Mouse (Mus musculus) heart, adult 9 months (tissue): ENCODE results near the gene Sugct.
A peak's percentile ranks its signal among the peaks of the same experiment; 100 is the strongest.
"Not testable (repeated sequence)": the region's sequence is repeated elsewhere in the genome, so short reads cannot be mapped to it uniquely, and the experiment has no call there.

Source experiments
- DNase-seq, 2 experiments: peaks; one replicate each; pipeline ENCODE4 v3.0.0; 2022; ENCODE audit warnings: low spot score in 2 of 2

Gene Sugct

GRCm38 (mm10) chr13:17604670-17605069 lies 90.7 kb downstream of the Sugct start:
- no peak for DNase-seq

GRCm38 (mm10) chr13:17603756-17604155 lies 91.6 kb downstream of the Sugct start:
- DNase-seq: no peak

- DNase-seq: no peak
Measured at GRCm38 (mm10) chr13:17585267-17585913, 110.0 kb downstream of the Sugct start.

- DNase-seq: no peak
Measured at GRCm38 (mm10) chr13:17584804-17585203, 110.5 kb downstream of the Sugct start.

- no peak for DNase-seq
Measured at GRCm38 (mm10) chr13:17581684-17582083, 113.7 kb downstream of the Sugct start.

GRCm38 (mm10) chr13:17559357-17559756 lies 136.0 kb downstream of the Sugct start:
- DNase-seq: no peak

- DNase-seq: no peak
Measured at GRCm38 (mm10) chr13:17536341-17536740, 159.0 kb downstream of the Sugct start.

- no peak for DNase-seq
Measured at GRCm38 (mm10) chr13:17534871-17535270, 160.5 kb downstream of the Sugct start.

GRCm38 (mm10) chr13:17534469-17534868 lies 160.9 kb downstream of the Sugct start:
- no peak for DNase-seq

GRCm38 (mm10) chr13:17511184-17511778 lies 184.1 kb downstream of the Sugct start:
- no peak for DNase-seq

- DNase-seq: no peak
Measured at GRCm38 (mm10) chr13:17494936-17495335, 200.4 kb downstream of the Sugct start.

GRCm38 (mm10) chr13:17494056-17494574 lies 201.2 kb downstream of the Sugct start:
- DNase-seq: no peak

GRCm38 (mm10) chr13:17457981-17458380 lies 237.4 kb downstream of the Sugct start:
- not testable (repeated sequence) for DNase-seq

- DNase-seq: peak in 1 of 2 experiments; percentile 2
Measured at GRCm38 (mm10) chr13:17432139-17432916, 263.0 kb downstream of the Sugct start.

- no peak for DNase-seq
Measured at GRCm38 (mm10) chr13:17421875-17422274, 273.5 kb downstream of the Sugct start.

- no peak for DNase-seq
Measured at GRCm38 (mm10) chr13:17420557-17420956, 274.8 kb downstream of the Sugct start.

- no peak for DNase-seq
Measured at GRCm38 (mm10) chr13:17342836-17343235, 352.5 kb downstream of the Sugct start.

GRCm38 (mm10) chr13:17335885-17336540 lies 359.3 kb downstream of the Sugct start:
- no peak for DNase-seq

GRCm38 (mm10) chr13:17326863-17327262 lies 368.5 kb downstream of the Sugct start:
- DNase-seq: no peak

GRCm38 (mm10) chr13:17301590-17301989 lies 393.8 kb downstream of the Sugct start:
- no peak for DNase-seq

- DNase-seq: no peak
Measured at GRCm38 (mm10) chr13:17297462-17298005, 397.8 kb downstream of the Sugct start.

GRCm38 (mm10) chr13:17296912-17297311 lies 398.4 kb downstream of the Sugct start:
- no peak for DNase-seq
